Mouse (Mus musculus): ENCODE measurements at regions not wholly inside any gene's neighbourhood (a gene's known extent, or its start where the extent isn't known, plus 50 kb on each side); places are given as distances from the start of the nearest gene placed in this dataset.

DNA sequence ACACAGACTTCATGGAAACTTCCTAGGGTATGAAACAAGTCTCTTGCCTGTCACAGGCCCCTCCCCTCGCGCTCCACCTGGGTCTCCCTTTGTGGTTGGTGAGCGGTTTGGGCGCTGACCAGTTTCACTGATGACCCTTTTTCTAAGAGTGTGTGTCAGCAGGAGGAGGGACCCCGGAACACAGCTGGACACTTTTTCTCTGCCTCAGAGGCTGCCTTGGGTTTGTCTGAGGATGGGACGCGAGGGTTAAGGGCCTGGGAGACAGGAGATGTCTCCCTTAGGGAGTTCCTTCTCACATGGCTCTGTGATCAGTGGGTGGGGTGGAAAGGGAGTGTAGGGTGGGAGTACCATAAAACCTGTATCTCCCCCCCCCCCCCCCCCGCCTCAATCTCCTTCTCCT, 115.8 kb upstream of the Haao start:
- no peak overlapping the region for H3K4me3 ChIP-seq
- H3K27ac ChIP-seq = no peak overlapping the region
- TF ChIP-seq CTCF (IDR thresholded peaks at IDR 0.05) = no peak
- DNase-seq (ENCODE audit: extremely low spot score in 1 of 2, low spot score in 2 of 2) = no peak
- intact Hi-C loops (cut with DNase I) = no loop called here

DNA sequence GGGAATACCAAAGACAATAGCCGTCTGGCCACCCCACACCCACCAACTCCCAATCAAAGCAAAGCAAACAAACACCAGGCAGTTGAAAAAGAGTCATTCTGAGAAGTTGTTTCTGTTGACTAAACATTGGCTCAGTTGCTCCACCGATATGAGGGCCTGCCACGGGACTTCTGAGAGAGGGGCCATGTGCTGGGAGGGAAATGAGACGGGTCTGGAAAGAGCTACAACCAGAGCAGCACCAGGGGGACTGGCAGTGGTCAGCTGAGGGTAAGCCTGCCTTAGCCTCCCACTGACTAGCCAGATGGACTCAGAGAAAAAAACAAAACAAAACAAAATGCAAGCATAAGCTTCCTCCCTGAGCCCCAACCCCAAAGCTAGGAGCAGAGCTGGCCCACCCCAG, 115.1 kb upstream of the Haao start:
- DNase-seq (ENCODE audit: extremely low spot score in 1 of 2, low spot score in 2 of 2) = no peak
- TF ChIP-seq CTCF (IDR thresholded peaks at IDR 0.05) = no peak
- intact Hi-C loops (cut with DNase I) = no loop called here
- Histone ChIP-seq H3K4me3 (no peak overlapping the region), H3K27ac (peak overlapping the region; percentile 41; the same call in 1 of the 2 replicates)

DNA sequence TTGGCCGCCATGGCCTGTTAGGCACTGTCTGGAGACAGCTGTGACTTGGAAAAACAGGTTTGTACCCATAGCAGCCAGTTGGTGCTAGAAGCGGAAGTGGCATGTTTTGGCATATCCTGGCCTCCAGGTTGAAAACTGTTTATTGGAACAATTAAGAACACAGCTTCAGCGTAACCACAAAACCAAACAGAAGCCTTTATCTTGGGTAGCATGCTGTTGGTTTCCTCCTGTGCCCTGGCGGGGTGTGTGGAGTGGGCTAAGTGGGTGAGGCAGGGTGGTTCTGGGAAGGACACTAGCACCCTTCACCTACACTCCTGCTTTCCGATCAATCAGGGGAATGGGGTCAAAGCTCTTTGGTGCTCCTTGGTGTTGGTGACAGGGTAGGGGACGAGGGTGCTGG, 114.4 kb upstream of the Haao start:
- no peak for DNase-seq (ENCODE audit: extremely low spot score in 1 of 2, low spot score in 2 of 2)
- H3K4me3 ChIP-seq = no peak overlapping the region
- no peak overlapping the region for H3K27ac ChIP-seq
- no peak for TF ChIP-seq CTCF (IDR thresholded peaks at IDR 0.05)
- intact Hi-C loops (cut with DNase I) = no loop called here

DNA sequence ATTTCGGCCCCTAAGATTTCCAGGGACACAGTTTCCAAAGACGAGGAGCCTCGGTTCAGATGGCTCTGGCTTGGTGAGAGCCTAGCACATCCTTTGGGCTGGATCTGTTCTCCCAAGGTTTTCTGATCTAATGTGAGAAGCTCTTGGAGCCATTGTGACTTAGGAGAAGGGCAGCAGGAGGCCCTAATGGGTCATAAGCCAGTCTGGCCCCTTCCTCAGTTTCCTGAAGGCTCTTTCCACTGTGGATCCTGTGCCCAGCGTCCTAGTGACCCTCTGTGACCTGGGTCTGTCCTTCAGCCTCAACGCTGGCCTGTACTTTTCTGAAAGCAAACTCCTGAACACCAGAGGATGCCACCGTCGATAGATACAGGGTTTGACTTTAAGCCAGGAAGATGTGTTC, 113.1 kb upstream of the Haao start:
- Histone ChIP-seq H3K27ac (no peak overlapping the region; the same call in 1 of the 2 replicates), H3K4me3 (no peak overlapping the region)
- TF ChIP-seq CTCF (IDR thresholded peaks at IDR 0.05) = no peak
- no peak for DNase-seq (ENCODE audit: extremely low spot score in 1 of 2, low spot score in 2 of 2)
- intact Hi-C loops (cut with DNase I) = no loop called here

DNA sequence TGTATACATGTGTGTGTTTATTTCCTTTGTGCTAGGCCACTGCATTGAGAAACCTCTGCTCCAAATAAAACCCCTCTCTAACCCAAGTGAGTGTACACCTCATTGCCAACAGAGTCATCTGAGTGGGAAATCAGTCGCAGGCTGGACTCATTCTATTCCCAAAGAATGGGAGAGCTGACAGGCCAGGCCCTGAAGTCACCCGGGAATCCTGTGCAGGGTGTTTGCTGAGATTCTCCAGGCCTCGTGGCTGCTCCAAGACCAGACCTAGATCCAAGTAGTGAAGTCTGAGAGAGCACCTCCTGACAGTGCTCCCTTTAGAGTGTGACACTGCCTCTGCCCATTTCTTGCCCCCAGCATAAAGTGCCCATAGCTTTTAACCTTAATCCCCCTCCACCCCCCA, 112.4 kb upstream of the Haao start:
- no peak for TF ChIP-seq CTCF (IDR thresholded peaks at IDR 0.05)
- no peak overlapping the region for H3K4me3 ChIP-seq
- no peak for DNase-seq (ENCODE audit: extremely low spot score in 1 of 2, low spot score in 2 of 2)
- H3K27ac ChIP-seq = no peak overlapping the region; the same call in 1 of the 2 replicates
- intact Hi-C loops (cut with DNase I) = no loop called here

DNA sequence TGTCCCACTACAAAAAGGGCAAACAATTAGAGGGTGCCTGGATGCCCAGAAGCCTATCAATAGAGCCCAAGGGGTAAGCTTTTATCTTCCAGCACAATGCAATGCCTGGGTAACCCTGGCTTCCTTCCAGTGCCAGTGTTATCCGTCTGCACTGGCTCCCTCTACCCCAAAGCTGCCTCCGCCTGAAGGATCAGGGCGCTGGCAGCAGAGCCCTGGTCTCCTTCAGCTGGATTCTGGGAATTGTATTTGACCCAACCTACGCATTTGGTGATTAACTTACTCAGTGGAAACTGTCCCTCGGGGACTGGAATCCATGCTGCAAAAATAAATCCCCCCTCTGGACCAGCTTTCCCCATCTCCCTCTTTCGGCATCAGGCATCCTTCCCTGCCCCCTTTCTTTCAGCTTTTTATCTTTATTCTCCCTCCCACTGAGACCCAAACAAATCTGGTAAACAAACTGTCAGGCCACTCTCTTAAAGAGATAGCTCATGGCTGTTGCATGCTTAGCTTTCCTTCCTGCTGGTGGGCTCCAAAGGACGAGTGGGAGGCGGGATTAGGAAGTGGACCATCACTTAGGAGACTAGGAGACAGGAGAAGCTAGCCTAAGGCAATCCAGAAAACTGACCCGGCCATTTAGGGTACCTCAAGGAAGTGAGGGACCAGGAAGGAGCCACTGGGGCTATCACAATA, 111.5 kb upstream of the Haao start:
- no peak for TF ChIP-seq CTCF (IDR thresholded peaks at IDR 0.05)
- no peak overlapping the region for H3K4me3 ChIP-seq
- intact Hi-C loops (cut with DNase I) = loop anchor here (5.0 kb wide), 1 partner anchor 57 kb away; no protein-coding TSS in a partner anchor
- no peak for DNase-seq (ENCODE audit: extremely low spot score in 1 of 2, low spot score in 2 of 2)
- peak overlapping the region; percentile 77; the same call in 1 of the 2 replicates for H3K27ac ChIP-seq

DNA sequence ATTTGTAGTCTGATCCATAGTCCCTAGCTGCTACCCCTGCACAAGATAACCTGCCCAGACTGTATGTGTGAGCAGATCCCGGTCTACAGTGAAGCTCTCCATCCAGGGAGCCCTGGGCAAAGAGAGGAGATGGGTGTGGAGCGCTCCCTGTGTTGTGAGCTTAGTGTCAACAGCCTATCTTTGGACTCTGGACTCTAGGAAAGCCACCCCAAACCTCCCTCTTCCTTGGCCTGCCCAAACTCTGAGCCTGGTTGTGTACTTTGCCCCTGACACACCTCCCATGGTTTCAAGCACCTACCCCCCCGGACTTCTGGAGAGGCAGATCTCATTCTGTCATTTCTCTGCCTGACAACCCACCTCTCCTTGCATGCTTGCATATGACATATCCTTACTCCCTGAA, 110.9 kb upstream of the Haao start:
- TF ChIP-seq CTCF (IDR thresholded peaks at IDR 0.05) = no peak
- H3K27ac ChIP-seq = peak overlapping the region; percentile 77; the same call in 1 of the 2 replicates
- H3K4me3 ChIP-seq = no peak overlapping the region
- intact Hi-C loops (cut with DNase I) = loop anchor here (5.0 kb wide), 1 partner anchor 56 kb away; no protein-coding TSS in a partner anchor
- DNase-seq (ENCODE audit: extremely low spot score in 1 of 2, low spot score in 2 of 2) = no peak

DNA sequence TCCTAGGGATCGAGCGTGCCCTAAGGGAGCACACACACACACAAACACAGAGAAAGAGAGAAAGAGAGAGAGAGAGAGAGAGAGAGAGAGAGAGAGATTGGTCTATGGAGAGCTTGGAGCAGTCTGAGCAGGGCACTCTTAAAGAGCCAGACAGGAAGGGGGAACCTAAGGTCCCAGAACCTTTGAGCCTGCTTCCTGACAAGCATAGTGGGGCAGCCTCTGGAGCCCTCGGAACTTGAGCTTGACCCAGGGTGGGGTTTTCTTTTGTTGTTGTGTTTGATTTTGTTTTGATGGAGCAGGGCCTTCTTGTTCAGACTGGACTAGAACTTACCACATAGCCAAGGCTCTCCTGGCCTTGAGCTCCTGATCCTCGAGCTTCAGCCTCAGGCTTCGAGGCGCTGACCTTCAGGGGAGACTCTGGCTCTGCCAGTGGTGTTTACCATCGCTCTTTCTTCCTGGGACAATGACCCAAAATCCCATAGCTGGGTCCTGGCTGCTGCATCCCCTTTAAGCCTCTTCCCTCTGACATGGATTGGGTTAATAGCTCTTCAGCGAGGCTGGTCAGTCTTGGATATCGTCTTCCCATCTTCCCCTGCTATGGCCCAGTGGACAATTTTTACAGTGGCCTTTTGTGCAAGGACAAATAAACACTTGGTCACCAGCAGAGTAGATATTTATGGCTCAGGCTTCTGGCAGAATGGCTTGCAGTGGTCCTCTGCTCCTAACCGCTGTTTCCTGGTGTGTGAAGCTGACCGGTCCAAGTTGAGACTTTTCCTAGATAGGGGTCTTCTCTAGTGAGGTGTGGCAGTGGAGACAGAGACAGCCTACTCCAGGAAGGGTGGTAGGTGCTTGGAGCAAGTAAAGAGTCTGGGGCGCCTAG, 110.1 kb upstream of the Haao start:
- peak overlapping the region; percentile 77 for H3K27ac ChIP-seq
- TF ChIP-seq CTCF (IDR thresholded peaks at IDR 0.05) = no peak
- DNase-seq (ENCODE audit: extremely low spot score in 1 of 2, low spot score in 2 of 2) = no peak
- intact Hi-C loops (cut with DNase I) = loop anchor here (5.0 kb wide), 1 partner anchor 56 kb away; no protein-coding TSS in a partner anchor
- H3K4me3 ChIP-seq = no peak overlapping the region

DNA sequence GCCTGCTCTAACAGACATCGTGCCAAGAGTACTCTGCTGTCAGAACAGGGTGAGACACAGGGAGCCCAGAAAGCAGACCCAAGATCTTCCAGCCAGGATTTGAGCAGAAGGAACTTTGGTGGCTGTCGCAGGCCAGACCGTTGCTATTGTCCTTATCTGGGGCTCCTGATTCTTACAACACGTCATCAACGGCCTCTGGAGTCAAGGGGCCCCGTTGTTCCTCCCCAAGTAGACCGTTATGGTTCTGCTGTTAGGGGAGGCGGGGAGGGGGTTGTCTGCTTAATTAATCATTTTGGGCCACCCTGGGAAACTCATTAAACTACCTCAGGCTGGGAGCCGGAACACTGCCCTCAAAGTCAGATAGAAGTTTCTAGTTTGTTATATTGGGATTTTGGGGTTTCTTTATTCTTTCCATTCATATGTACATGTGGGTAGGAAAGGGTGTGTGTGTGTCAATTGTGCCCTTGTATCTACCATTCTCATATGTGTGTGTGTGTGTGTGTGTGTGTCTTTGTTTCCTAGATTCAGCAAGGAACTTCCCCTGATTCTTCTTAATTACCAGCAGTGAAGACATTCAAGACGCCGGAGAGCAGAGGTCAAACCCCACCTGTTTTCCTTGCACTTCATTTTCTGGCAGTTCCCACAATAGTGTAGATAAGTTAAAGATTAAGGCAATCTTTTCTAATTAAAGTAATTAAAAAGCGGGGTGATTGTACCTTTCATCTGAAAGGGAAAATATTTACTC, 109.2 kb upstream of the Haao start:
- Histone ChIP-seq H3K27ac (peak overlapping the region; percentile 91; the same call in 1 of the 2 replicates), H3K4me3 (no peak overlapping the region)
- DNase-seq (ENCODE audit: extremely low spot score in 1 of 2, low spot score in 2 of 2) = no peak
- intact Hi-C loops (cut with DNase I) = loop anchor here (5.0 kb wide), 1 partner anchor 55 kb away; no protein-coding TSS in a partner anchor
- TF ChIP-seq CTCF (IDR thresholded peaks at IDR 0.05) = no peak

DNA sequence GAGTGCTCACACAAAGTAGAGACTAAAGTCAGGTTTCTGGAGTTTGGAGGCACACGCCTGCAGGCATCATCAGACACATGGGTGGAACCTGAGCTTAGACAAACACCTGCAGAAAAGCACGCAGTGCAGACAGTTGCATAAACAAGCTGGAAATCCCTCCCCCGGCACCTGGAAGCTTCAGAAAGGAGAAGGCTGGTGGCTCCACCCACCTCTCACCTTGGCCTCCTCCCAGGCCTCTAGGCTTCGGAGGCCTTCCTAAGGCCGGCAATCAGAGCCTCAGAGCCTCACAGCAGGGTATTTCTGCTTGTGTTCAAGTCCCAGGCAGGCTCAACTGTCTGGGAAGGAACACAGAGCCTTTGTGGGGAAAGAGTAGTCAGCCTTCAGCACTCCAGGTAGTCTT, 108.2 kb upstream of the Haao start:
- no peak for TF ChIP-seq CTCF (IDR thresholded peaks at IDR 0.05)
- intact Hi-C loops (cut with DNase I) = loop anchor here (5.0 kb wide), 1 partner anchor 54 kb away; no protein-coding TSS in a partner anchor
- peak overlapping the region; percentile 91 for H3K27ac ChIP-seq
- no peak for DNase-seq (ENCODE audit: extremely low spot score in 1 of 2, low spot score in 2 of 2)
- no peak overlapping the region for H3K4me3 ChIP-seq

DNA sequence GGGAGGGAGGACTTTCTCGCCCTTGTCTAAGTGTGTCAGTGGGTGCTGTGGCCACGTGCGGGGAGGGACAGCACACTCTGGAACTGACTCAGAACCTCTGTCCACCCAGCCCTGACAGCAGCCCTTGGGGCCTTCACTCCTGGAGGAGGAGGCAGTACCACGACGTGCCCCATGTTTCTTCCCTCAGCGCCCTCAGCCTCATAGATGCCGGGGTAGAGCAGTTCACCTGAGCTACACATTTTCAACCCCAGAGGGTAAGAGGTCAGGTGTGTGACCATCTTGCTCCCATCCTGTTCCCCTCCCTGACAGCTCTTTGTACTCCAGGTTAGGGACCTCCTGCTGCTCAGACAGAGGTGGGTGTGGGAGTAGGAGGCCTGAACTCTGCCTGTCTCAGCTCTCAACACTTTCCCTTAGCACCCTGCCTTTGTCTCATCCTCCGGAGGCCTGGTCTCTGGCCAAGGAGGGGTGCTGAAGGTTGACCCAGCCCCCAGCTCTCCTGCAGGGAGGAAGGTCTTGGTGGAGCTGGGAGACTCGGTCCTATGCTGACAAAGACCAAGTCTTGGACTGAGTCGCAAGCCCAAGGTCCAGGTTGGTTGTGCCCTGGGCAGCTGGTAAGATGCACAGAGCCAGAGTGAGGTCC, 107.4 kb upstream of the Haao start:
- intact Hi-C loops (cut with DNase I) = loop anchor here (5.0 kb wide), 1 partner anchor 53 kb away; no protein-coding TSS in a partner anchor
- no peak overlapping the region for H3K4me3 ChIP-seq
- H3K27ac ChIP-seq = peak overlapping the region; percentile 91
- DNase-seq (ENCODE audit: extremely low spot score in 1 of 2, low spot score in 2 of 2) = no peak
- no peak for TF ChIP-seq CTCF (IDR thresholded peaks at IDR 0.05)

Measured in left cerebral cortex, adult 2 months (tissue).